Mouse (Mus musculus): Measurements from ENCODE around the gene Kcnk12. TPM values are rescaled to one million over a fixed set of nuclear protein-coding genes. Genes with fewer than 3 reads are reported as not detected.

The Kcnk12 gene
- total and polyA plus RNA-seq, 3 experiments, result not detected

- H3K36me3 ChIP-seq (ENCODE audit: control insufficient read depth in 1 of 2, insufficient read depth in 2 of 2, low read length in 2 of 2), result no peaks in the 10 kb centered on the region
- no peak overlapping the region for H3K4me3 ChIP-seq (ENCODE audit: control insufficient read depth in 1 of 2, insufficient read depth in 1 of 2, low read depth in 2 of 2, low read length in 2 of 2)
Observed at GRCm38 (mm10) chr17:87840079-87840478, 42.3 kb upstream of the Kcnk12 start.

GRCm38 (mm10) chr17:87834850-87835249 is 37.1 kb upstream of the Kcnk12 start:
- Histone ChIP-seq H3K36me3 (ENCODE audit: control insufficient read depth in 1 of 2, insufficient read depth in 2 of 2, low read length in 2 of 2) (no peaks in the 10 kb centered on the region), H3K4me1 (ENCODE audit: control insufficient read depth in 1 of 2, insufficient read depth in 2 of 2, low read length in 2 of 2) (no peaks in the 10 kb centered on the region), H3K79me2 (ENCODE audit: control insufficient read depth, insufficient read depth, low read length, poor library complexity) (no peaks in the 10 kb centered on the region), H3K9me3 (replicated peaks; ENCODE audit: insufficient read depth, low read length) (no peaks in the 10 kb centered on the region), H3K27ac (ENCODE audit: control insufficient read depth, low read depth, low read length) (no peak overlapping the region), H3K9ac (ENCODE audit: control insufficient read depth, low read depth, low read length, poor library complexity, severe bottlenecking) (no peak overlapping the region), H3K4me3 (ENCODE audit: control insufficient read depth in 1 of 2, insufficient read depth in 1 of 2, low read depth in 2 of 2, low read length in 2 of 2) (no peak overlapping the region), H3K27me3 (ENCODE audit: control insufficient read depth in 1 of 2, insufficient read depth in 2 of 2, low read length in 2 of 2) (no peaks in the 10 kb centered on the region)
- DNase-seq (ENCODE audit: low read depth, low spot score), result no peak
- no peak for TF ChIP-seq MAX (IDR thresholded peaks at IDR 0.05; ENCODE audit: low read length)
- TF ChIP-seq ZMIZ1 (IDR thresholded peaks at IDR 0.05; ENCODE audit: low read depth, low read length), result no peak
- TF ChIP-seq USF2 (IDR thresholded peaks at IDR 0.05; ENCODE audit: borderline replicate concordance in 1 of 2, insufficient read depth in 1 of 2, low read depth in 1 of 2, low read length in 2 of 2), result no peak
- no peak for TF ChIP-seq MAZ (IDR thresholded peaks at IDR 0.05; ENCODE audit: low read depth, low read length)
- TF ChIP-seq EP300 (IDR thresholded peaks at IDR 0.05; ENCODE audit: low read depth in 1 of 2, low read length in 2 of 2), result no peak
- TF ChIP-seq ZC3H11A (IDR thresholded peaks at IDR 0.05; ENCODE audit: low read depth, low read length), result no peak
- TF ChIP-seq KAT2A (conservative IDR thresholded peaks at IDR 0.05; ENCODE audit: low read depth, low read length), result no peak
- no peak for TF ChIP-seq GATA1 (IDR thresholded peaks at IDR 0.05; ENCODE audit: low read depth, low read length)
- TF ChIP-seq POLR2A (IDR thresholded peaks at IDR 0.05; ENCODE audit: control insufficient read depth in 1 of 2, insufficient read depth in 1 of 2, low read depth in 1 of 2, low read length in 2 of 2, poor library complexity in 1 of 2), result no peak

More at GRCm38 (mm10) chr17:87840079-87840478, 42.3 kb upstream of the Kcnk12 start:
- Histone ChIP-seq H3K27me3 (ENCODE audit: control insufficient read depth in 1 of 2, insufficient read depth in 2 of 2, low read length in 2 of 2) (no peaks in the 10 kb centered on the region), H3K9ac (ENCODE audit: control insufficient read depth, low read depth, low read length, poor library complexity, severe bottlenecking) (no peak overlapping the region), H3K27ac (ENCODE audit: control insufficient read depth, low read depth, low read length) (no peak overlapping the region), H3K79me2 (ENCODE audit: control insufficient read depth, insufficient read depth, low read length, poor library complexity) (no peaks in the 10 kb centered on the region), H3K9me3 (replicated peaks; ENCODE audit: insufficient read depth, low read length) (no peaks in the 10 kb centered on the region), H3K4me1 (ENCODE audit: control insufficient read depth in 1 of 2, insufficient read depth in 2 of 2, low read length in 2 of 2) (no peaks in the 10 kb centered on the region)
- no peak for TF ChIP-seq GABPA (IDR thresholded peaks at IDR 0.05; ENCODE audit: low read depth, low read length)
- no peak for TF ChIP-seq USF2 (IDR thresholded peaks at IDR 0.05; ENCODE audit: borderline replicate concordance in 1 of 2, insufficient read depth in 1 of 2, low read depth in 1 of 2, low read length in 2 of 2)
- TF ChIP-seq POLR2A (IDR thresholded peaks at IDR 0.05; ENCODE audit: control insufficient read depth in 1 of 2, insufficient read depth in 1 of 2, low read depth in 1 of 2, low read length in 2 of 2, poor library complexity in 1 of 2), result no peak
- no peak for TF ChIP-seq TAL1 (IDR thresholded peaks at IDR 0.05; ENCODE audit: low read length)
- TF ChIP-seq HCFC1 (IDR thresholded peaks at IDR 0.05; ENCODE audit: low read depth, low read length), result no peak
- TF ChIP-seq MAZ (IDR thresholded peaks at IDR 0.05; ENCODE audit: low read depth, low read length), result no peak
- no peak for TF ChIP-seq MXI1 (IDR thresholded peaks at IDR 0.05; ENCODE audit: low read depth, low read length)
- TF ChIP-seq POLR2AphosphoS5 (IDR thresholded peaks at IDR 0.05; ENCODE audit: borderline replicate concordance, low read depth, low read length), result no peak
- TF ChIP-seq GATA1 (IDR thresholded peaks at IDR 0.05; ENCODE audit: low read depth, low read length), result no peak
- TF ChIP-seq TBP (IDR thresholded peaks at IDR 0.05; ENCODE audit: low read depth, low read length), result no peak
- TF ChIP-seq ZKSCAN1 (IDR thresholded peaks at IDR 0.05; ENCODE audit: low read depth, low read length), result no peak
- DNase-seq (ENCODE audit: low read depth, low spot score), result no peak
